18 mouse cellular contexts compared by ENCODE assay signal in genomic region chr4:101227398-101227797, GRCm38 (mm10).
"Had no signal": no experiment of that assay in that cellular context is flagged by ENCODE, and none has a peak within 500 bp of the region (broad histone marks: within the 10 kb centered on the region; RNA-seq: fewer than 3 reads in every experiment).

No protein-coding gene starts in this region.

- H3K4me2 ChIP-seq: limb, embryonic 15.5 days; liver, embryonic 15.5 days; lung, embryonic 14.5 days; midbrain, embryonic 11.5 days; midbrain, embryonic 15.5 days; neural tube, embryonic 12.5 days; stomach, embryonic 15.5 days had no signal

- H3K36me3 ChIP-seq: limb, embryonic 15.5 days; liver, embryonic 15.5 days; midbrain, embryonic 15.5 days; neural tube, embryonic 12.5 days; stomach, embryonic 15.5 days had no signal

- H3K4me1 ChIP-seq: limb, embryonic 15.5 days; midbrain, embryonic 15.5 days; neural tube, embryonic 12.5 days; stomach, embryonic 15.5 days had no signal

- H3K4me3 ChIP-seq: limb, embryonic 15.5 days; liver, embryonic 15.5 days; megakaryocyte, embryonic 14.5 days; midbrain, embryonic 15.5 days; neural tube, embryonic 12.5 days; stomach, embryonic 15.5 days had no signal

- H3K9me3 ChIP-seq: limb, embryonic 15.5 days; liver, embryonic 15.5 days; megakaryocyte, embryonic 14.5 days; midbrain, embryonic 15.5 days; neural tube, embryonic 12.5 days; stomach, embryonic 15.5 days had no signal

- H3K27ac ChIP-seq: limb, embryonic 15.5 days; liver, embryonic 15.5 days; macrophage; midbrain, embryonic 15.5 days; neural tube, embryonic 12.5 days; stomach, embryonic 15.5 days had no signal

- ATAC-seq: midbrain, embryonic 15.5 days had no signal

- DNase-seq: kidney, adult 18-20 months; kidney, postnatal 36 days; layer of hippocampus, adult 9-11 months; layer of hippocampus, postnatal 36 days; lung, embryonic 14.5 days; lung, postnatal 10 days; retina, postnatal 1 day; right cerebral cortex, postnatal 4 days; spleen, adult 18-20 months; thymus, postnatal 36 days had no signal

- H3K27me3 ChIP-seq: limb, embryonic 15.5 days; liver, embryonic 15.5 days; megakaryocyte, embryonic 14.5 days; midbrain, embryonic 15.5 days; neural tube, embryonic 12.5 days; stomach, embryonic 15.5 days had no signal

- H3K9ac ChIP-seq: limb, embryonic 15.5 days; liver, embryonic 15.5 days; lung, embryonic 14.5 days; midbrain, embryonic 15.5 days; neural tube, embryonic 12.5 days; stomach, embryonic 15.5 days had no signal
